Mouse (Mus musculus): ENCODE measurements at regions not wholly inside any gene's neighbourhood (a gene's known extent, or its start where the extent isn't known, plus 50 kb on each side); places are given as distances from the start of the nearest gene placed in this dataset.

- H3K27ac ChIP-seq (ENCODE audit: insufficient read depth, low read length) = no peak overlapping the region
- TF ChIP-seq CTCF (IDR thresholded peaks at IDR 0.05; ENCODE audit: borderline replicate concordance, insufficient read depth, low read length) (no peak), POLR2A (IDR thresholded peaks at IDR 0.05; ENCODE audit: low read depth, low read length) (no peak)
- H3K4me3 ChIP-seq (ENCODE audit: insufficient read depth, low read length) = no peak overlapping the region
- H3K4me1 ChIP-seq (ENCODE audit: control insufficient read depth, insufficient read depth, low read length) = no peaks in the 10 kb centered on the region
These were observed 106.9 kb upstream of the Pabpc6 start for GRCm38 (mm10) chr17:9776286-9777016.

- Histone ChIP-seq H3K27ac (ENCODE audit: insufficient read depth, low read length) (no peak overlapping the region), H3K4me3 (ENCODE audit: insufficient read depth, low read length) (no peak overlapping the region), H3K4me1 (ENCODE audit: control insufficient read depth, insufficient read depth, low read length) (no peaks in the 10 kb centered on the region)
- TF ChIP-seq POLR2A (IDR thresholded peaks at IDR 0.05; ENCODE audit: low read depth, low read length) (no peak), CTCF (IDR thresholded peaks at IDR 0.05; ENCODE audit: borderline replicate concordance, insufficient read depth, low read length) (no peak)
These were observed 106.2 kb upstream of the Pabpc6 start for GRCm38 (mm10) chr17:9775668-9776151.

GRCm38 (mm10) chr17:9774740-9775629 lies 105.5 kb upstream of the Pabpc6 start:
- TF ChIP-seq POLR2A (IDR thresholded peaks at IDR 0.05; ENCODE audit: low read depth, low read length) (no peak), CTCF (IDR thresholded peaks at IDR 0.05; ENCODE audit: borderline replicate concordance, insufficient read depth, low read length) (no peak)
- no peak overlapping the region for H3K27ac ChIP-seq (ENCODE audit: insufficient read depth, low read length)
- no peaks in the 10 kb centered on the region for H3K4me1 ChIP-seq (ENCODE audit: control insufficient read depth, insufficient read depth, low read length)
- no peak overlapping the region for H3K4me3 ChIP-seq (ENCODE audit: insufficient read depth, low read length)

- no peak overlapping the region for H3K27ac ChIP-seq (ENCODE audit: insufficient read depth, low read length)
- no peak for TF ChIP-seq CTCF (IDR thresholded peaks at IDR 0.05; ENCODE audit: borderline replicate concordance, insufficient read depth, low read length)
- no peak for TF ChIP-seq POLR2A (IDR thresholded peaks at IDR 0.05; ENCODE audit: low read depth, low read length)
- no peaks in the 10 kb centered on the region for H3K4me1 ChIP-seq (ENCODE audit: control insufficient read depth, insufficient read depth, low read length)
- no peak overlapping the region for H3K4me3 ChIP-seq (ENCODE audit: insufficient read depth, low read length)
These were observed 104.2 kb upstream of the Pabpc6 start for GRCm38 (mm10) chr17:9773744-9774143.

- H3K4me1 ChIP-seq (ENCODE audit: control insufficient read depth, insufficient read depth, low read length) = no peaks in the 10 kb centered on the region
- TF ChIP-seq POLR2A (IDR thresholded peaks at IDR 0.05; ENCODE audit: low read depth, low read length) (no peak), CTCF (IDR thresholded peaks at IDR 0.05; ENCODE audit: borderline replicate concordance, insufficient read depth, low read length) (no peak)
- no peak overlapping the region for H3K4me3 ChIP-seq (ENCODE audit: insufficient read depth, low read length)
- H3K27ac ChIP-seq (ENCODE audit: insufficient read depth, low read length) = no peak overlapping the region
These were observed 98.8 kb upstream of the Pabpc6 start for GRCm38 (mm10) chr17:9768275-9768674.

GRCm38 (mm10) chr17:9765680-9766250 lies 96.2 kb upstream of the Pabpc6 start:
- TF ChIP-seq CTCF (IDR thresholded peaks at IDR 0.05; ENCODE audit: borderline replicate concordance, insufficient read depth, low read length) (no peak), POLR2A (IDR thresholded peaks at IDR 0.05; ENCODE audit: low read depth, low read length) (no peak)
- Histone ChIP-seq H3K27ac (ENCODE audit: insufficient read depth, low read length) (no peak overlapping the region), H3K4me1 (ENCODE audit: control insufficient read depth, insufficient read depth, low read length) (no peaks in the 10 kb centered on the region), H3K4me3 (ENCODE audit: insufficient read depth, low read length) (no peak overlapping the region)

GRCm38 (mm10) chr17:9764701-9765359 lies 95.3 kb upstream of the Pabpc6 start:
- no peak for TF ChIP-seq CTCF (IDR thresholded peaks at IDR 0.05; ENCODE audit: borderline replicate concordance, insufficient read depth, low read length)
- TF ChIP-seq POLR2A (IDR thresholded peaks at IDR 0.05; ENCODE audit: low read depth, low read length) = no peak
- no peaks in the 10 kb centered on the region for H3K4me1 ChIP-seq (ENCODE audit: control insufficient read depth, insufficient read depth, low read length)
- H3K4me3 ChIP-seq (ENCODE audit: insufficient read depth, low read length) = peak overlapping the region; percentile 40
- no peak overlapping the region for H3K27ac ChIP-seq (ENCODE audit: insufficient read depth, low read length)

GRCm38 (mm10) chr17:9764041-9764606 lies 94.6 kb upstream of the Pabpc6 start:
- Histone ChIP-seq H3K4me3 (ENCODE audit: insufficient read depth, low read length) (no peak overlapping the region), H3K27ac (ENCODE audit: insufficient read depth, low read length) (no peak overlapping the region), H3K4me1 (ENCODE audit: control insufficient read depth, insufficient read depth, low read length) (no peaks in the 10 kb centered on the region)
- no peak for TF ChIP-seq CTCF (IDR thresholded peaks at IDR 0.05; ENCODE audit: borderline replicate concordance, insufficient read depth, low read length)
- no peak for TF ChIP-seq POLR2A (IDR thresholded peaks at IDR 0.05; ENCODE audit: low read depth, low read length)

GRCm38 (mm10) chr17:9763110-9763509 lies 93.6 kb upstream of the Pabpc6 start:
- no peak for TF ChIP-seq CTCF (IDR thresholded peaks at IDR 0.05; ENCODE audit: borderline replicate concordance, insufficient read depth, low read length)
- TF ChIP-seq POLR2A (IDR thresholded peaks at IDR 0.05; ENCODE audit: low read depth, low read length) = no peak
- Histone ChIP-seq H3K4me3 (ENCODE audit: insufficient read depth, low read length) (no peak overlapping the region), H3K27ac (ENCODE audit: insufficient read depth, low read length) (no peak overlapping the region), H3K4me1 (ENCODE audit: control insufficient read depth, insufficient read depth, low read length) (no peaks in the 10 kb centered on the region)

Data from embryonic fibroblast, embryonic 13.5 days (primary cell).